Mouse (Mus musculus): Measurements from ENCODE around the gene Leap2.

GRCm38 (mm10) chr11:53418048-53418447, 4.9 kb downstream of the Leap2 start:
- TF ChIP-seq EP300 (IDR thresholded peaks at IDR 0.05; ENCODE audit: low read depth) (no peak), CTCF (IDR thresholded peaks at IDR 0.05; ENCODE audit: low read depth) (no peak)

Data from liver, postnatal 0 days (tissue).